Comparison of ENCODE assay signal across 12 mouse cellular contexts in the genomic region with DNA sequence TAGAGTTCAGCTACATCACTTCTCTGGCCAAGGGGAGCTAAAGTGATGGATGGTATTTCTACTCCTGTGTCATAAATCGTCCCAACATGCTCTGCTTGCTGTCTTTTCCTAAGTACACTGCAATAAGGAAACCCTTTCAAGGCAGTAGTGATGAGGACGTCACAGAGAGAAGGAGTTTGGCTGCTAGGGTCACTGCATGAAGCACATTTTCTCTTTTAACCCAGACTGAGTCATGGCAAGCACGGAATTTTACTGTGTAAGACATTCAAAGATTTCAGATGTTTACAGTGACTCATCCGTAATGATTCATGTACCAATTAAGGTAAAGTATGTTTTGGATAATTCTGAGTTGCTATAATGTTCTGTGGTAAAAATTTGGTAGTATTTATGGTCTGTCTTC.
"Had no signal": no experiment of that assay in that cellular context is flagged by ENCODE, and none has a peak within 500 bp of the region (broad histone marks: within the 10 kb centered on the region; RNA-seq: fewer than 3 reads in every experiment).

No protein-coding gene starts in this region.

- H3K4me1 ChIP-seq: liver, embryonic 15.5 days had no signal

- H3K36me3 ChIP-seq: limb, embryonic 10.5 days; liver, embryonic 15.5 days; midbrain, embryonic 10.5 days; midbrain, embryonic 15.5 days; neural tube, embryonic 13.5 days had no signal

- H3K27me3 ChIP-seq: liver, embryonic 15.5 days; midbrain, embryonic 15.5 days; neural tube, embryonic 13.5 days had no signal

- ATAC-seq: lung, postnatal 0 days; midbrain, embryonic 15.5 days had no signal

- H3K9me3 ChIP-seq: limb, embryonic 10.5 days; liver, embryonic 15.5 days; midbrain, embryonic 10.5 days; midbrain, embryonic 15.5 days; neural tube, embryonic 13.5 days had no signal

- DNase-seq: kidney, postnatal 14 days; lung, adult 2 months; lung, postnatal 36 days; retina, postnatal 1 day; thymus, postnatal 36 days had no signal

- H3K4me3 ChIP-seq: left cerebral cortex, adult 2 months; limb, embryonic 10.5 days; liver, embryonic 15.5 days; midbrain, embryonic 10.5 days; midbrain, embryonic 15.5 days; neural tube, embryonic 13.5 days had no signal

- H3K27ac ChIP-seq: left cerebral cortex, adult 2 months; limb, embryonic 10.5 days; liver, embryonic 15.5 days; midbrain, embryonic 15.5 days; neural tube, embryonic 13.5 days had no signal
